Mouse (Mus musculus) heart, postnatal 0 days (tissue): ENCODE results near the gene Vgf.

ENCODE experiments used
- CTCF ChIP-seq: IDR thresholded peaks from 2 replicates; pipeline ENCODE4 v1.5.1; 2016; ENCODE audit warnings: antibody characterized with exemption, control low read depth, low read depth
- EP300 ChIP-seq: IDR thresholded peaks from 2 replicates; pipeline ENCODE4 v1.6.1; 2016; ENCODE audit warnings: antibody characterized with exemption, low read depth

GRCm38 (mm10) chr5:137007276-137007675 is 18.9 kb upstream of the Vgf start:
- TF ChIP-seq CTCF (no peak), EP300 (no peak)
